Mouse (Mus musculus): Measurements from ENCODE around the gene Sel1l2. TPM values are rescaled to one million over a fixed set of nuclear protein-coding genes. Genes with fewer than 3 reads are reported as not detected.
"Not testable (repeated sequence)": the region's sequence is repeated elsewhere in the genome, so short reads cannot be mapped to it uniquely, and the experiment has no call there.

Sel1l2 gene
- total RNA-seq, 2 experiments from 2014 or later: not detected

- no peak for DNase-seq (ENCODE audit: low spot score in 2 of 2)
Measured at GRCm38 (mm10) chr2:140215415-140215814, 174.1 kb downstream of the Sel1l2 start.

GRCm38 (mm10) chr2:140214519-140215027 lies 174.9 kb downstream of the Sel1l2 start:
- DNase-seq (ENCODE audit: low spot score in 2 of 2): no peak

GRCm38 (mm10) chr2:140203756-140204155 lies 185.8 kb downstream of the Sel1l2 start:
- DNase-seq (ENCODE audit: low spot score in 2 of 2): no peak

- no peak for DNase-seq (ENCODE audit: low spot score in 2 of 2)
Measured at GRCm38 (mm10) chr2:140202573-140202972, 186.9 kb downstream of the Sel1l2 start.

DNA sequence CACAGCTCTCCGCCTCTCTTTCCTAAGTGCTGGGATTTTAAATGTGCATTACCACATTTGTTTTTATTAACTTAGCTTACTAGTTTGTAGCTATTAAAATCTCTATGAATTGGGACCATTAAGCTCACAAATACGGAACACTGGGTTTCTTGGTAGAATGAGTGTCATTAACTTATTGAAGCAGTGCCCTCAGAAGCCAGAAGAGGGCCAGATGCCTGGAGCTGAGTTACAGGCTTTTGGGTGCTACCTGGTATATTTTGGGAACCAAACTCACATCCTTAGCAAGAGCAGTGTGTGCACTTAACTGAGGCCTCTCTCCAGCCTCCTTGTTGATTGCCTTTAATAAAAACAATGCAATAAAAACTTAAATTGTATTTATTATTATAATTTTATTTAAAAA lies 188.8 kb downstream of the Sel1l2 start:
- no peak for DNase-seq (ENCODE audit: low spot score in 2 of 2)

- DNase-seq (ENCODE audit: low spot score in 2 of 2): not testable (repeated sequence)
Measured at GRCm38 (mm10) chr2:140185685-140186210, 203.8 kb downstream of the Sel1l2 start.

Other genes starting within 250 kb of the Sel1l2 start
- gene Gm17374, start 237.7 kb downstream of the Sel1l2 start, total RNA-seq (2021): not detected
- gene Esf1, start 219.1 kb downstream of the Sel1l2 start, total RNA-seq (2021): 10 to 100 TPM; 20.8 to 21.1 TPM
- gene Ndufaf5, start 219.1 kb downstream of the Sel1l2 start, total RNA-seq (2021): 10 to 100 TPM; 49.3 to 57.1 TPM
- gene Macrod2, start 5.6 kb upstream of the Sel1l2 start, total RNA-seq (2021): 10 to 100 TPM; 51.0 to 52.7 TPM

Data from left cerebral cortex, adult 18-20 months (tissue).